Mouse (Mus musculus): Measurements from ENCODE around the gene Mthfsd. TPM values are rescaled to one million over a fixed set of nuclear protein-coding genes. Genes with fewer than 3 reads are reported as not detected.
"Not testable (repeated sequence)": the region's sequence is repeated elsewhere in the genome, so short reads cannot be mapped to it uniquely, and the experiment has no call there.

Gene Mthfsd
- 10 to 100 TPM; 38.3 to 40.7 TPM for total RNA-seq (2021)

DNA sequence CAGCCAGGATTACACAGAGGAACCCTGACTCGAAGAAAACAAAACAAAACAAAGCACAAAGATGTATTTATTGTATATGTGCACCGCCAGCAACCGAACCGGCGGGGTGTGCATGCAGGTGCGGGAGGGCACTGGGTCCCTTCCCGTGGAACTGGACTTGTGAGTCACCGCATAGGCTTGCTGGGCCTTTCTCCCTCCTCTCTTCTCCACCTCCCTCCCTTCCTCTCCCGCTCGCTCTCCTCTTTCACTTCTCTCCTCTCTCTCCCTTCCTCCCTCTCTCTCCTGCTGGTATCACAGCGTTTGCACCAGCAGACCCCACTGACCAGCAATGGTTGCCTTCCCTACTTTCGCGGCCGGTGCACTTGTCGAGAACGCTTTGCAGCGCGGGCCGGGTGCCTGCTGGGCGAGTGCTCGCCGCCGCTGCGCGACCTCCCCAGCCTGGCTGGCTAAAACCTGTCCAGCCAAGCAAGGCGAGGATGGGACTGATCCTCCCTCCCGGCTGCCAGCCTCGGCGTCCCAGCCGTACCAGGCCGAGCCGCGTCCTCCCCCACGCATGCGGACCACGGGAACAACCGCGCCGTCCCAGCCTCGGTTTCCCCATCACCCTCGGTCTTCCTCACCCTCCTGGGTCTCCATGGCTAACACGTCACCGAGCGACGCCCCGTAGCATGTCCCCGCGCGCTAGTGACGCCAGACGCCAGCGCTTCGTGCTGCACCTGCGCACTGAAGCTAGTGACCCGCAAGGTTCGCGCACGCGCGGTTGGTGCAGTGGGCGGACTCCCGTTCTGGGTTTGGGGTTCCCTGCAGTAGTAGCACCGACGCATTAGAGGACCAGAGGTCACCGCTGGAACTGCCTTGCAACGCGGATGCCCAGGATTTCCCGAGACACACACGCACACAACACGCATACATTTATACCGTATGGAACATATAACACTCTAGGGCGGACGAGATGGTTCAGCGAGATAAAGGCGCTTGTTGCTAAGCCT is at the start of gene Mthfsd:
Gene Mthfsd (minus strand): TSS at position 725 of the 989 bp plus-strand sequence.
- intact Hi-C loops (cut with DNase I), result no loop called here
- DNase-seq (ENCODE audit: low spot score in 2 of 2), result peak; percentile 99

DNA sequence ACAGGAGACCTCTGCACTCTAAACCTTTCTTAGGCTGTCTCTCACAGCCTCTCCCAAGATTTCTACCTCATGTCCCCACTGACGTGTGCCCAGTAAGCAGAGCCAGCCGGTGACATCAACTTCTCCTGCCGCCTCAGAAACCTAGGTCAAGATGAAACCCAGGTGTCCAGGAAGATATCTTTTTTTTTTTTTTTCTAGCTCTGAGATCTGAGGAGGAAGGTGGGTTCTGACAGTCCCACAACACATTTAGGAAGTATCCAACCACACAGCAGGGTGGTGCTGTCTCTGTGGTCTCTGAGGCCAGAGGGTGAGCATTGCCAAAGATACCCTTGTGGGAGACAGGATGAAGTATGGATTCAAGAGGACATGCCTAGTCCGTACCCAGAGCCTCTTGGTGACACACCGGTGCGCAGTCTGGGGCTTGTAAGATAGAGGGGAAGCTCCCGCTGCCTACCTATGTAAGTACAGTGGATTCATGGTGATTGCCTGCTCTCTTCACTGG is 48.8 kb upstream of the Mthfsd start:
- DNase-seq (ENCODE audit: low spot score in 2 of 2), result no peak
- intact Hi-C loops (cut with DNase I), result no loop called here

DNA sequence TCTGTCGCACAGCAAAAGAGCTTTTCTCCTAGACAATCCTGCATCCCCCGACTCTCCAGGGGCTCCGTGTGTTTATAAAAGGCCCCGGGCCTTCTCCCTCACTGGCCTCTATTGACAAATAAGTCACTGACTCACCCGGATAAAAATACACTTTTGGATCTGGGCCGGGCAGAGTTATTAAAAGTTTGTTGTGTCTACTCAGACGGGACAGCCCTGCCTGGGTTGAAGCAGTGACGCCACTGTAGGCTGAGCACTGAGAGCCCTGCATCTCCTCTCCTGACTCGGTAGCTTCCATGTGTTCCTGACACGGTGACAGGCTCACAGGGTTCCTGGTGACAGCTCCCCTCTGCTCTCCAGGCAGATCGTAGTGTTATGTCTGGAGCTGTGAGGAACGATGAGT is 44.2 kb upstream of the Mthfsd start:
- intact Hi-C loops (cut with DNase I), result no loop called here
- no peak for DNase-seq (ENCODE audit: low spot score in 2 of 2)

DNA sequence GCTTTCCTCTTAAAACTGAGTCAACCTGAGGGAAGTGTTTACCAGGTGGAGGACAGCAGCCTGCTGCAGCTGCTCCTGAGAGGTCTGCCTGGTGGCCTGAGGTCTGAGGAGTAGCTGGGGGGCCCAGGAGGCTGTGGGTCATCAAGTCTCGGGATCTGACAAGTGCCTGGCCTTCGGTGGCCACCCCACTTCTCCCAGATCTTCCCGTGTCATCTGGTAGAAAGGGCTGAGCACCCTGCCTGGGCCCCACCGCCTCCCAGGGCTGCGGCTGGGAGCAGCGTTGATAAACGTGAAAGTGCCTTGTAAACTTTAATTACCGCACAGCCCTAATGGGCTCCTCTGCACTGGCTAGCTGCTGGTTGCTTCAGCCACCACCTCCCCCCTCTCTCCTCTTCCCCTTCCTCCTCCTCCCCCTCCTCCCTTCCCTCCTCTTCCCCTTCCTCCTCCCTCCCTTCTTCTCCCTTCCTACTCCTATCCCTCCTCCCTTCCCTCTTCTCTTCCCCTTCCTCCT is 40.4 kb upstream of the Mthfsd start:
- intact Hi-C loops (cut with DNase I), result no loop called here
- no peak for DNase-seq (ENCODE audit: low spot score in 2 of 2)

DNA sequence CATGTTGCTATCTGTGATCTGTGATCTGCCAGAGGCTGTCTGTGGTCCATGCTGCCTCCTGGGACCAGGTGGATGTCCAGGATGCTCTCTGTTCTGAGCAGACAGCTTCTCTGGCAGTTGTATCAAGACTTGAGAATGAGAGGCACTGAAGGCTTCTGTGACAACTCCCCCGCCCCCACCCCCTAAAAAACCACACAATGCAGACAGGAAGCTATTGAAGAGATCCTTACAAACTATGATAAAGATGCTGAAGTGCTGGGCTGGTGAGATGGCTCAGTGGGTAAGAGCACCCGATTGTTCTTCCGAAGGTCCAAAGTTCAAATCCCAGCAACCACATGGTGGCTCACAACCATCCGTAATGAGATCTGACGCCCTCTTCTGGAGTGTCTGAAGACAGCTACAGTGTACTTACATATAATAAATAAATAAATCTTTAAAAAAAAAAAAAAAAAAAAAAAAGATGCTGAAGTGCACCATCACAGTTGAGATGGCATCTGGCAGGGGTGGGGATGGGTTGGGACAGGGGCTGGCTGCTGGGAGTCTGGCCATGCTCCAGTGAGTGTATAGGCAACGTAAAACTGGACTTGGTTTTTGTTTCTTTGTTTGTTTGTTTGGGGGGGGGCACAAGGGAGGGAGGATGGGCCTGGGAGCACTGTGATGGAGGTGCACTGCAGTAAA is 37.4 kb upstream of the Mthfsd start:
- intact Hi-C loops (cut with DNase I); DNase-seq (ENCODE audit: low spot score in 2 of 2): not testable (repeated sequence)

DNA sequence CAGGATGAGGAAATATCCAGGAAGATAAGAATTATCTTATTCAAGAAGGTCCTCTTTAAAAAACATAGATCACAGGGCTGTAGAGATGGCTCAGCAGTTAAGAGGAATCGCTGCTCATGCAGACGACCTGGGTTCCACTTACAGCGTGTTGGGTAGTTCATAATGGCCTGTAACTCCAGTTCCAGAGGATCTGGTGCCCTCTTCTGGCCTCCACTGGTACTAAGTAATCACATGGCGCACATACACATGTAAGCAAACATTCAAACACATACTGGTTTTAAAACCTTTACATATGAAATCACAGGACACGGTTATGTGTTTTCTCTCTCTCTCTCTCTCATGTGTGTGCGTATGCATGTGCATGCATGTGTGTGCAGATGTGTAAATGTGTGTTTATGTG is 28.7 kb upstream of the Mthfsd start:
- no peak for DNase-seq (ENCODE audit: low spot score in 2 of 2)
- intact Hi-C loops (cut with DNase I), result no loop called here

DNA sequence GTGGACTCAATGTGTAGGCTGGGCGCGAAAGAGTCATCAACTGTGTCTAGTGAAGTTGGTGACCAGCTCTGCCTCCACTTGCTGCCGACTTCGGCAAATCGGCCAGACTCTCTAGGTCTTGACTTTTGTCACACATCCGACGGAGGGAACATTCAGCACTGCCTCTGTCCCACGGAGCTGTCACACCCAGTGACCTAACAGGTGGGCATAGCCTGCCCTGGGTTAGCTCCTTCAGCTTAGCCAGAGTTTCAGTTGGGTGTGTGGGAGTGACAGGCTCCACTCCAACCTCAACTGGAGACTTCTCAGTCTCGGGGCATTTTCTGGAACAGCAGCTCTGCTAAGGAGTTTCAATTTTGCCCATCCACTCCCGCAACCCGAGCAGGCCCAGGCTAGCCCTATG is 26.3 kb upstream of the Mthfsd start:
- intact Hi-C loops (cut with DNase I), result no loop called here
- DNase-seq (ENCODE audit: low spot score in 2 of 2), result no peak

DNA sequence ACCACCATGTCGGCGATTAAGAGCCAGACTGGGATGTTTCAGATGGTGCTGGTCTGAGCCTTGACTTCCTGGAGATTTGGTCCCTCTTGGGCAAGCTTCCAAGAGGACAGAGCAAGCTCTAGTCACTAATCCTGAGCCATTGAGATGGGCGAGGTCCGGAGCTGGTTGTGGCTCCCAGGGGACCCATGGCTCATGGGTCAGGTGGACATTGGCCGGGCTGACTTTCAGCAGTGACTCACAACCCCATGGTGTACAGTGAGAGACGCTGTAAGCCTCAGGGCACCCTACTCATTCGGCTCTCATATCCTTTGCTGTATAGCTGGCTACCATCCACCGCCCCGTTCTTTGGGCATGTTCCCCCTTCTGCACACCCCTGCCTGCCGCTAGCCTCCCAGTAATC is 25.9 kb upstream of the Mthfsd start:
- no peak for DNase-seq (ENCODE audit: low spot score in 2 of 2)
- intact Hi-C loops (cut with DNase I), result no loop called here

DNA sequence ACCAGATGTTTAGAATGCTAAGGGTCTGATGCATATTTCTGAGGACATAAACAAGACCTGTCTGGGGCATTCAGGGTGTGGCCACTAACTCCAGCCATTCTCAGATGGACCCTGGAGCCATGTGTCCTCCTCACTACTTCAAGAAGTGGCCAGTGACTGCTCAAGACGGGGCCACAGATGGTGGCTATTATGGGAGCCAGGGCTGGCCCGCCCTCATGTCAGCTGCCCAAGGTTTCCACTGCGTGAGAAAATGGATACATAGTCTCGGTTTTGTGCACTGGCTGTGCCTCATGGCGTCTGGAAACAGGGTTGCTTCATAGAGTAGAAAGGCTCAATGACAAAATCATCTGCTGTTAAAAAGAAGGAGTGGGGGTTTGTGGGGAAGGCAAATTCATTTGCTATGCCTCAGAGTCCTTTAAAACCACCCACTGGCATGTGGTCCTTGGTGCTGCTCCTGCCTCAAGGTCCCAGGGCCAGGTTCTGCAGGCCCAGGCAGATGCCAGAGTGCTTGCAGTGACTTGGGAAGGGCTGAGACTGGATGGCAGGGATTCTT is 24.8 kb upstream of the Mthfsd start:
- no peak for DNase-seq (ENCODE audit: low spot score in 2 of 2)
- intact Hi-C loops (cut with DNase I), result no loop called here

DNA sequence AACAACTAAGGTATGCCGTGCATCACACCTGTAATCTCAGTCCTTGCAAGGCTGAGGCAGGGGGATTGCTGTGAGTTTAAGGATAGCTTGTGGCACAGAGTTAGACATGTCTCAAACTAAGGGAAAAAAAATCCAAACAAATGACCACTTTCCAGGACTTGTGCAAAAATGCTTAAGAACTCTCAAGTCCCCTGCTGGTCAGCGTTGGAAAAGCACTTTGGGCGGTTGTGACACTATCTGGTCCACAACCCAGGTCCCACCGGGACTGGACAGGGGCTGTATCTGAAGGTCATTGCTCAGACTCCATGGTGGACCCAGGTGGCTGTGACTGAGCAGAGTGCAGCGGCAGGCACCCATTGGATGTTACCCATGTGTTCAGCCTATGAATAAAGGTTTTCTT is 22.3 kb upstream of the Mthfsd start:
- intact Hi-C loops (cut with DNase I), result no loop called here
- DNase-seq (ENCODE audit: low spot score in 2 of 2), result no peak

DNA sequence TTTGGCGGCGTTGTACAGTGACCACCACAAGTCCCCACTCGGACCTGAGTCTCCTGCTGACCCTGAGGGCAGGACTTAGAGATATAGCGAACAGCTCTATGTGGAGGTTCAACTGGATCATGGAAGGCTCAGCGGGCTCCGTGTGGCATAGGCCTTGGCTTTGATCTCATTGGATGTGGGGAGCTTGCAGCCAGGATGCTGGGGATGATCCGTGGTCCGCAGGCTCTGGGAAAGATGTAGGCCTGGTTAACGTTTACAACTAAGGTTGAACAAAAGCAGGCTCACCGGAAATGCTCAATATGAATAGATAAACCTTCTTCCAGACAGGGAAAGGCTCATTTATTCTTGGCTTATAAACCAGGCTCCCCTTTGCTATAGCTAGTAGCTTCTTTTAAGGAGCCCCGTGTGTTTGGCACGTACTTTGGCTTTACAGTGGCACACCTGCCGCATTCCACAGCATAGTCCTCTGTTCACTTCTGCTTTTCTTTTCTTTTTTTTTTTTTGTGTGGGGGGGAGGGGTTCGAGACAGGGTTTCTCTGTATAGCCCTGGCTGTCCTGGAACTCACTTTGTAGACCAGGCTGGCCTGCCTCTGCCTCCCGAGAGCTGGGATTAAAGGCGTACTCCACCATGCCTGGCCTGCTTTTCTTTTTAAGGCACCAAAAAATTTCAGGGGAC is 21.2 kb upstream of the Mthfsd start:
- intact Hi-C loops (cut with DNase I), result loop anchor here (5.0 kb wide), 1 partner anchor 263 kb away; no protein-coding TSS in a partner anchor
- DNase-seq (ENCODE audit: low spot score in 2 of 2), result no peak

DNA sequence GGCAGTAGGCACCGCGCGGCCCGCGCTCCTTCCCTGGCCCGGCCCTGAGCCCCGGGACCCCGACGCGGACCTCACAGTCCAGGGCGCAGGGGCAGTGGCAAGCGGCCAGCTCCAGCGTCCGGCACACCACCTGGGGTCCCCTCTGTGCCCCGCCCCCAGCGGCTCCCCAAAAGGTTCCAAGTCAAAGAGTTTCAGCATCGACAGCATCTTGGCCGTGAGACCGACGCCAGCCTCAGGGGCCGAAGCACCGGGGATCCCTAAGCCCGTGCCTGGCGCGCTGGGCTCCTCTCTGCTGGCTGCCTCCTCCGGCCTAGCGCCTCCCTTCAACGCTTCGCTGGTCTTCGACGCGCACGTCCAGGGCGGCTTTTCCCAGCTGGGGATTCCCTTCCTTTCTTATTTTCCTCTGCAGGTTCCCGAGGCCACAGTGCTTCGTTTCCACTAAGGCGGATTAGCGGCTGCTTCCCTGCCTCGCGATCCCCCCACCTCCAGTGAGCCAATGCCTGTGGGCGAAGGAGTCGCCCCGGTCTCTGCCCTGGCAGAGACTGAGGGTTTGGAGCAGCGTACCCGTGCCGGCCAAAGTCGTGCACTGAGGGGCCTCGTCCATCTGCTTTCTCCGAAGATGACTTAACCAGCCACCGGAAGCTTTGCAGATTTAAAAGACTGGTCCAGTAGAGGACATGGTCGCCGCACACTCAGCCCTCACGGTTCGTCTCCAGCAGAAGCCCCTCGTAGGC is 20.5 kb upstream of the Mthfsd start:
- DNase-seq (ENCODE audit: low spot score in 2 of 2), result no peak
- intact Hi-C loops (cut with DNase I), result loop anchor here (5.0 kb wide), 1 partner anchor 264 kb away; no protein-coding TSS in a partner anchor

DNA sequence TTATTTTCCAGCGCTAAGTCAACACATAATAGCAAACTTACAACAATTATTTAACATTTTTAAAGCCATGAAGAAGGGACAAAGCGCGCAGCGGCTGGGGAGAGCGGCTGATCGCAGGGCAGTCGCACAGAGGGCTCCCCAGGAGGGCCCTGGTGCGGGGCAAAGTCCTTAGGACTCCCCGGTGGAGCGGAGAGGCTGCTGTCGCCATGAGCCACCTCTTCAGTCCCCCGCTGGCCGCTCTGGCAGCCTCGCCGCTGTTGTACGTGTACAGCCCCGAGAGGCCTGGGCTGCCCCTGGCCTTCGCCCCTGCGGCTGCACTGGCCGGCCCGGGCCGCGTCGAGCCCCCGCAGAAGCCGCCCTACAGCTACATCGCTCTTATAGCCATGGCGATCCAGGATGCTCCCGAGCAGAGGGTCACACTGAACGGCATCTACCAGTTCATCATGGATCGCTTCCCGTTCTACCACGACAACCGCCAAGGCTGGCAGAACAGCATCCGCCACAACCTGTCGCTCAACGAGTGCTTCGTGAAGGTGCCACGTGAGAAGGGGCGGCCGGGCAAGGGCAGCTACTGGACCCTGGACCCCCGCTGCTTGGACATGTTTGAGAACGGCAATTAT is 19.7 kb upstream of the Mthfsd start, which contains the start of gene Foxl1:
Gene Foxl1 (plus strand): TSS at position 185 of the 620 bp plus-strand sequence.
- intact Hi-C loops (cut with DNase I), result loop anchor here (5.0 kb wide), 1 partner anchor 264 kb away; no protein-coding TSS in a partner anchor
- DNase-seq (ENCODE audit: low spot score in 2 of 2), result no peak

DNA sequence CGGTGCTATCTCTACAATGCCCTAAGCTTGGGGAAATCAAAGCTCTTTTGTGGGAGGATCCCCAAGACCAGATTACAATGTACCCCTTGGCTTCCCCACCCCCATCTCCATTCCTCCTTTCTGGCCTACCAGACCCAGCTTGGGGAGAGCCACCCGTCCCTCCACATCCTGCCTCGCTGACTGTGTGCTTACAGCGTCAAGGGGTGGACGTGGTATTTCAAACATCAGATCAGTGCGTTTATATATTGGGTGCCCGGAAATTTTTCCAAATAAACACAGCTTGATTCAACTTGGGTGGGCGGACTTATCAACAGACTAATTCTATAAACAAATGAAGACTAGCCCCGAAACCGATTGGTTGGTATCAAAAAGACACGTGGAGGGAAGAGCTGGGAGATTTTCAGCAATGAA is 19.1 kb upstream of the Mthfsd start:
- no peak for DNase-seq (ENCODE audit: low spot score in 2 of 2)
- intact Hi-C loops (cut with DNase I), result loop anchor here (5.0 kb wide), 1 partner anchor 265 kb away; no protein-coding TSS in a partner anchor

DNA sequence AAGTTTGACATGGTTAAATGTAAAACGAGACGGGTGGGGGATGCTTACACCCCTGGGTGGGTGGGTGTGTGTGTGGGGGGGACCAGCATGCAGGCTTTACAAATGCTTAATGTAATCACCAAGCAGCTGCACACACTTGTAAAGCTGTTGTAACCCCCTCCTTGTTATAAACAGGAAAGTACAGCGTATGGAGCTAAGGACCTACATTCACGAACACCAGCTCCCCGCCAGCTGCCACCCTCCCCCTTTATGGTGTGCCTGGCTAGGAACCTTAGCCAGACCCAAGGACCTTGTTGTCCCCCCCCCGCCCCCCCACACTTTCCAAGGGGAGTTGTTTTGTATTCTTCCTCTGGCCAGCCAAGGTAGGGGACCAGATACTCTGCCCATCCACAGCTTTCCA is 18.5 kb upstream of the Mthfsd start:
- intact Hi-C loops (cut with DNase I), result loop anchor here (5.0 kb wide), 1 partner anchor 266 kb away; no protein-coding TSS in a partner anchor
- DNase-seq (ENCODE audit: low spot score in 2 of 2), result no peak

DNA sequence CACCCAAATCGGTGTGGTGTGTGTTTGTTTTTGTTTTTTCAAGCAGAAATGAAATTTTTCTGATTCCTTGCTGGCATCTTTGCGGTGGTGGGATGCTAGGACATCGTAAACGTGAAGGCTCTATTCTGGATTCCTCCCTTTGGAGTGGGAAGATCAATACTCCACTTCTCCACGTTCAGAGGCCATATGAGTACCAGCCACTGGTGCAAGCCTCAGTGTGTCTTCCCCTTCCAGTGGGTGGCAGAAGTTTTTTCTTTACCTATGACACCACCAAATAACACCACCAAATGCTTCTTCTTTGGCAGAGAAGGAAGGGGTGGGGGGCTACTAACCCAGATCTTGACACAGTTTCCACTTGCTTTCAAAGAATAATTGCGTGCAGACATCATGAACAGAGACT is 18.0 kb upstream of the Mthfsd start:
- intact Hi-C loops (cut with DNase I), result loop anchor here (5.0 kb wide), 1 partner anchor 266 kb away; no protein-coding TSS in a partner anchor
- no peak for DNase-seq (ENCODE audit: low spot score in 2 of 2)

DNA sequence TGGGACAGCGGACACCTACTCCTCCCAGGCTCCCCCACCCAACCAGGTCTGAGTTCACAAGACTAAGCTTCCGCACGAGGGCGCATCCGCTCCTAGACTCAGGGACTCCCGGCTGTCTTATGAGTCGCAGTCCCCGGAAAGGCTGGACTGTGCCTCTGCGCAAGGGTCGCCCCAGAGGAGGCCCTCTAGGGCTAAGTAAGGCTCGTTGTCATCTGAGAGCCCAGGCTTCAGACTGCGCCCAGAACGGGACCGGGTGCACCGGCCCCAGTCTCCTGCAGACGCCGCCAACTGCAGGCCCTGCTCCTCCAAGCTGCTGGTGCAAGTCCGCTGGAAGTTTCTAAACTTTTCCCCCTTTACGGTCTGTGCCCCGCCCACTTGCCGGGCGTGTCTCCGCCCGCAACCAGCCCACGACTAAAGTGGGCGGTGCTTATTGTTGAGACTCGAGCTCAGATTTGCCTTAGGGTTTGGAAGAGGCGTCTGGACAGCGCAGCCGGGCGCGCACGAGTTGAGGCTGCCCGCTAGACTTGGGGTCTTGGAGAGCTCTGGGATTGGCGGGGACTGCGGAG is 17.2 kb upstream of the Mthfsd start:
- intact Hi-C loops (cut with DNase I), result loop anchor here (5.0 kb wide), 1 partner anchor 267 kb away; no protein-coding TSS in a partner anchor
- peak in 1 of 2 experiments; percentile 55 for DNase-seq (ENCODE audit: low spot score in 2 of 2)

All from left cerebral cortex, postnatal 25 days (tissue).